Mouse (Mus musculus) brain, adult 2 months (tissue): ENCODE data around the gene Pole3.

Experiments
- DNase-seq: peaks from one replicate; pipeline ENCODE4 v3.0.0; 2011; ENCODE audit warnings: low read depth, low spot score

Pole3 gene

DNA sequence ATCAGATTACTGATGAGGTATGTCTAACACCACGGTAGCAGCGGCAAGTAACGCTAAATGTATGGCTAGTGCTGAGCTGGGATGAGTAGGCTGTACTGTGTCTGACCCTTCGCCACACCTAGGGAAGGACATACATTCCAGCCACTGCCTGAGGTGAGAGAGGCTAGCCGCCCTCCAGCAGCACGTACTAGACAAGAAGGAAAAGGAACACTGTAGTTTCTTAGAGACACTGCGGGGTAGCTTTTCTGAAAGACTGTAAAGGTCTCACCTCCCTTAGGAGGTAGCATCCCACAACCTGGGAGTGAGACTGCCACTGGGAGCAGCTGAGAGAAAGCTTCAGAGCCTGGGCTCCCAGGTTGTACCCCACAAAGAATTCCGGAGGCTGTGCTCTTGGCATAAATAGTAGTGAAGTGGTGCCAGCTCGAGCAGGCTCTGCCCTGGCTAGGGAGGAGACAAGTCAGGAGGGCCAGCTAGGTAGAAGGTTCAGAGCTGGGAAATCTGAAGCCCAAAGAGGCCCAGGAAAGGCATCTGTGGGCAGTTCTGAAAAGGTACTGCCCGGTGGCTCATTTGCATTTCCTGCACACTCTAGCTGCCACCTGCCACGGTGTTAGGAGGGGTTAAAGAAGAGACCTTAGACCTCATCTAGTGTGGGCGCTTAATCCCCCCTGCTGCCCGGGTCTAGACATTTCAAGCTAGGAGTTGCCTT lies 6.3 kb downstream of the Pole3 start:
- peak; percentile 95 for DNase-seq

DNA sequence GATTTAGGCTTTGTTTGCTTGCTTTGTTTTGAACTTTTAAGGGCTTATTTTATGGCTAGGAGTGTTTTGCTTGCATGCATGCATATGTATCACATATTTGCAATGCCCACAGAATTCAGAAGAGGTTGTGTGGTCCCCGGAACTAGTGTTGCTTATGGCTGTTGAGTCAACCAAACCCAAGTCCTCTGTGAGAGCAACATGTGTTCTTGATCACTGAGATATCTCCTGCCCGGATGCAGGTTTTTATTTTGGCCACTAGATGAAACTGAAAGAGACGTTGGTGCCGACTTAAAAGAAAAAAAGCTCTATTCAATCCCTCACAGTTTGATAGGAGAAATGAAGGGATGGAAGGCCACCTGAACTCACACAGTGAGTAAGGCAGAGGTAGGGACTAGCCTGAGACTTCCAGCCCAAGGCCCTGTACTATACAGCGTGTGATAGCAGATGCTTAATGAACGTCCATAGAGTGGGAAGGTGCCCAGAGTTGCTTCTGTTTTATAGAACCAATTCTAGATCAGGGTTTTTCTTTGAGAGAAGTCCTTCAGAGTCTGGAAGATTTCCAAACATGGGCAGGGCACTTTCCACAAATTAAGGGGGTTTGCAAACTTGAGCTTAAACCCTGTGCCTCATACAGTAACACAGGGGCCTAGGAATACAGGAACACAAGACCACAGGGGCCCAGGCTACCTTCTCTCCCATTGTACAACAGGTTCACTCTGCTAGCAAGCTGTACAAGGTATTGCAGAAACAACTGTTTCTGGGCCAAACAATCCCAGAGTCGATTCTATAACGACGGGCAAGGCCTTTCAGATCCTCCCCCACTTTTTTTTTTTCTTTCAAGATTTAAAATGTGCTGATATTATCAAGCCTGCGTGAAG lies 7.1 kb downstream of the Pole3 start:
- no peak for DNase-seq

DNA sequence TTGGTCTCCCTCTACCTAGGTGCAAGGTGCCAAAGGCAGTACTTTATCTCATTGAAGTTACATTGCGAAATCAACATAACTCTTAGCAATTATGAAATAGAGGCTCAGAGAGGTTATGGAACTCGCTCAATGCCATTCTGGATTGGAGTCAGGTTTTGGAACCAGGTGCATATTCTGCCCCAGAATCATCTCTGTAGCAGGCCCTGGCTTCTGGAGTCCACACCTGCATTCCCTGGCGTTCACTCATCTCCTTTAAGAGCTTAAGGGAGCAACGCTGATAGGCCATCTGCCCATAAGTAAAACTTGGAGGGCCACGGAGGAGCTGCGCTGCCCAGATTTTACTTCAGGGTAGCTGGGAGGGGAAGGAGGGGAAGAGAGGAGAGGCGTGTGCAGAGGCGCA lies 7.8 kb downstream of the Pole3 start:
- DNase-seq: no peak

DNA sequence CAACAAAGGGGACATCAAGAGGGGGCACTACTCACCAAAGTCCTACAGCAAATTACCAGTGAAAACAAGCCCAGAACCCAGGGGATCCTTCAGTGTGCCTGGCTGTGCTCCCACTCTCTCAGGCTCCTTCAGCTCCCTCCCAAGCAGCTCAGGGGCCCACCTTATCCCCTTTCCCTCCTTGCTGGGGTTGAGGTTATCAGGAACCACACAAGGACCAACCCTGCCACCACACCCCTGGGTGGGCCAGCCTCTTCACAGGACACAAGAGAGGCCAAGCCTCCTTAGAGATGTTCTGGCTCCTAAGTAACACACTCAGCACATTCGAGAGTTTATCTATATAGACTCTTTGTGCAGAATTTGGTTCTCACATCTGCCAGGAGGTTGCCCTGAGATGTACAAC lies 8.3 kb downstream of the Pole3 start:
- DNase-seq: no peak

- peak; percentile 90 for DNase-seq
Measured at GRCm38 (mm10) chr4:62516079-62516478, 8.8 kb downstream of the Pole3 start.

- DNase-seq: peak; percentile 82
Measured at GRCm38 (mm10) chr4:62515490-62515889, 9.4 kb downstream of the Pole3 start.

DNA sequence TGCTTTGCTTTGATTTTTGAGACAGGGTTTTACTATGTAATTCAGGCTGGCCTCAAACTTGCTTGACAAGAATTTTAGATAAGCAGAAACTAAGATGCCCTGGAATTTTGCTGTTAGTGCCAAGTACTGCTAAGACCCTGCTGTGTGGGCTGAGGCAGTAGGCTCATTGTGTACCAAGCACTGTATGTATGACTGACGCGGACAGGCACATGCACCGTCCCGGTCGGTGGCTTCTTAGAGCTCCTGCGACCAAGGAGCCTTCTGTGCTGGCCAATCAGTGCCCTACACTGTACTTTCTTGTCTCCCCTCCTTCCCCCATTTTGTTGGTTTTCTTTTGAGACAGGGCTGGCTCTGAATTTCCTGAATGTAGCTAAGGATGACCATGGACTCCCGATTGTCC lies 9.9 kb downstream of the Pole3 start:
- DNase-seq: no peak

DNA sequence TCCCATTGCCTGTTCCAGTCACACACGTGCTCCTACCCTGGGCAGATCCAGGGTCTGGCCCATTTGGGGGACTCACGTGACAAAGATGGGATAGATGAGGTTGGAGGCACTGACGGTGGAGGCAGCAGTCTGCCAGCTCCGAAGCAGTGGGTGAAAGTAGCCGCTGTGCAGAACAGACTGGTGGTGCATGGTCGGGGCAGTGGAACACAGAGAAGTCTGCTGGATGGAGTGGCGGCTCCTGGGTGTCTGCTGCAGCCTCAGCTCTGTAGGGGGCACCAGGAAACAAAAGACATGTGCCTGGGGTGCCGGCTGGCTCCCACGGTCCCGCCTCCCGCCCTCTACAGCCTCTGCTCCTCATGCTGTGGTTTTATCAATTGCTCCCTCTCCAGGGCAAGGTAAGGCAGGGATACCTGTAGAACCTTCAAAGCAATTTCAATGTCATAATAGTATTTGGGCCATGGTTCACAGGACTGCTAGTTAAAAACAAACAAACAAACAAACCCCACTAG lies 10.8 kb downstream of the Pole3 start:
- DNase-seq: no peak

DNA sequence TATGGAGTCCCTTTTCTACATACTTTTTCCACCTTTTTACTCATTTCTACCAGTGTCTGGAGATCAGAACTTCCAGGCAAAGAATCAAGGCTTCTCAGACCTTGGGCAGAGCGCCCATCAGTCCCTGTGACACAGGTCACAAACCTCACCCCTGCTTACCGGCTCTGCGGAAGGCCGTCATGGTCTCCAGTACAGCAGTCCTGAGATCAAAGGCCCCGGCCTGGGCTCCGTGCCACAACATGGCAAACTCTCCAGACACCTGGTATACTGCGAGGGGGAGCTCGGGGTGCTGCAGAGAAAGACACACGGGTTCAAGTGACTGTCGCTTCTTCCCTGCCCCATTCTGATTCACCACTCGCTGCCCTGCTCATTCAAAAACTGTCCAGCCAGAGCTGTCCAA lies 14.9 kb downstream of the Pole3 start:
- no peak for DNase-seq

- no peak for DNase-seq
Measured at GRCm38 (mm10) chr4:62508839-62509238, 16.0 kb downstream of the Pole3 start.

DNA sequence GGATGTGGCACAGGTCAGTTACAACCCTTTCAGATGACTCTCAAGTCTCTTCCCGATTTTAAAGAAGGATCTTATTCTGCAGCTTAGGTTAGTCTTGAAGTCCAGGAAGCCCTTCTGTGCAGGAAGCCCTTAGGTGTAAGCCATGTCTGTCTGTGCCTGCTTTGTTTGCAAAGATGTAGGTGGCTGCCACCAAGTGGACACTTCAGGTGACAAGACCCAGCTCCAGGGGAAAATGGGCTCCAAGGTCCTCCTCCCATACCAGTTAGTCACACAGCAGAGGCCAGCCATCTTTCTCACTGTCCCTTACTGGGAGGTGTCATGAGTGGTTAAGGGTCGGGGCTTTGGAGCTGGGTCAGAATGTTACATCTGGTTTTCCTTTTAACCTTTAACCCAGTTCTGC lies 18.1 kb downstream of the Pole3 start:
- DNase-seq: peak; percentile 90

DNA sequence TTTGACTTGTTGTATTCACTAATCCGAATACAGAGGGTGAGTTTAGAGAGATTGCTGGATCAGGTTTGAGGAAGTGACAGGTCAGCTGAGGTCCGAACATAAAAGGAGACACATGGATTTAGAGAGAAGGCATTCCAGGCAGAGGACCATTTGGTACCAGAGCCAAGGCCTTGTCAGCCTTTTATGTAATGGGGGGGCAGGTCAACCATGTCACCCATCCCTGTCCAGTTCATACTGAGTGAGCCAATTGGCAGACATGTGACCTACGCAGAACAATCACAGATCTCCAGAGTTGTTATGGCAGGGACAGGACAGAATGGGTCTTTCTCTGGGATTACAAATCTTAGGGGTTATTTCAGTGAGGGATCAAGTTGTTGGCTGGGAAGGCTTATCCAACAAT lies 18.9 kb downstream of the Pole3 start:
- DNase-seq: no peak

DNA sequence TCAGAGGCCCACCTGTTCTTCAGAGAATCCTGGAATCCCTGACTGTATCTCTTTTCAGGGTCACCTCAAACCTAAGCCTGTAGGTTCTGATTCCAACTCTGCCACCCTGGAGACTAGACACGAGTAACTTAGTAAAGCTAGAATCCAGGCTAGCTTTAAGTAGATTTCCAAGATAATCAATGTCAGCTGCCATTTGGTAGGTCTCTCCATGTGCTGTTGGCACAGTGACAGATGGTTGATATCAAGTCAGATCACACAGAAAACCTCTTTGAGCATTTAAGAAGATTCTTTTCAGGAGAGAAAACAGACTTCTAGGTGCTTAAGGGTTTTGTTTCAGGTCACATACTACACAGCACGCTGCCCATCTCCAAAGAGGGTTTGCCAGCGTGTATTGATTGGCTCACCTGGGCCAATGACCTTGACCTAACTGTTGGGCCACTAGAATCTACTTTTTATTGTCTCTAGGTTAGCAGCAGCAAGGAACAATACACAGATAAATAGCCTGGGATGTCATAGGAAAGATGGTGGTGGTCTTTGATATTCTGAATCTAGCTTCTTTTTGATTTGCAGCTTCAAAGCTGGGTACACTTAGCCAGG lies 21.4 kb downstream of the Pole3 start, which contains the start of gene Hdhd3:
TSS of gene Hdhd3 (minus strand) at position 94 of the 597 bp plus-strand sequence.
- DNase-seq: no peak

- peak; percentile 58 for DNase-seq
Measured at GRCm38 (mm10) chr4:62502969-62503368, 21.9 kb downstream of the Pole3 start.

DNA sequence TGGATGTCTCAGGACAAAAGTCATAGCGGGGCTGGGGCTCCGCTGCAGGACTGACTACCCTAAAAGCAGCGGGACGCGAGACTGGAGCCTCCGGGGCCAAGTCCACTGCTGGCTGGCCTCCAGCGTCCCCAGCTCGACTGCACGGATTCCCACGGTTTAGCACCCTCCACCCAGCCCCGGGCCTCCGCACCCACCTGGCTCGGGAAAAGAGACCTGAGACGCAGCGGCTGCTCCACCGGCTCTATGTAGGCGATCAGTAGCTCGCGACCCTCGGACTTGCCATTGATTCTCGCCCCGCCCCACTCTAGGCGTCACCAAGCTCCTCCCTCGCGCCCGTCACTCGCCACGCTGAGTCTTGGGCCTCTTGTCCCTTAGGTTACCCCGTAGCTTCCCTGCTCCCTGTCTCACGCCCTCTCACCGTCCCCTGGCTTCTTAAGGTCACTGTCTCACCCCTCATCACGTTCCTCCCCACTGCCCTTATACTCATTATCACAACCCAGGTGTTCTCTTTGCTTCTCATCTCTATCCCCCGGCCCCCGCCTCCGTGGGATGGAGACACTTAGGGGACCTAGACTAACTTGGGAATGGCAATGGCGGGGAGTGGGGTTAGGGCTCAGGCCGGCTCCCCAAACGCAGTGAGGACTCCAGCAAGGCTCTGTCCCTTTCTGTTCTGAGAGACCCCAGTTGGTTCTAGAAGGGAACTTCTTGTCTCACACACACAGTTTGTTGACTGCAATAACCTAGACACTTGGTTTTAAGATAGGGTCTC lies 22.7 kb downstream of the Pole3 start:
- DNase-seq: peak; percentile 99

GRCm38 (mm10) chr4:62501534-62501933 lies 23.3 kb downstream of the Pole3 start:
- peak; percentile 67 for DNase-seq

DNA sequence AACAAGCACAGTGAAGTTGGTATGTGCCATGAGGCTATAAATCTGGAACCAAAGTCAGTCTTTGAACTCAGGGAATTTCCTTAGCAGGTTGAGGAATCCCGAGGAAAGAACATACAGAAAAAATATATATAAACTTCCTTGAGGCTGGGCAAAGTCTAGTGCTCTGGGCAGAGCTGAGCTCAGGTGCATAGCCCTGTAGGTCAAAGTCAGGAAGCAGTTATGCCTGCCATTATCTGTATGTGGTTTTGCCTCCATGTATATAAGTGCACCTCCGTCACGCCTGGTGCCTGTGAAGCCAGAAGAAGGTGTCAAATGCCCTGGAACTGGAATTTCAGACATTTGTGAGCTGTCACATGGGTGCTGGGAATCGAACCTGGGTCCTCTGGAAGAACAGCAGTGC lies 24.1 kb downstream of the Pole3 start:
- DNase-seq: no peak

DNA sequence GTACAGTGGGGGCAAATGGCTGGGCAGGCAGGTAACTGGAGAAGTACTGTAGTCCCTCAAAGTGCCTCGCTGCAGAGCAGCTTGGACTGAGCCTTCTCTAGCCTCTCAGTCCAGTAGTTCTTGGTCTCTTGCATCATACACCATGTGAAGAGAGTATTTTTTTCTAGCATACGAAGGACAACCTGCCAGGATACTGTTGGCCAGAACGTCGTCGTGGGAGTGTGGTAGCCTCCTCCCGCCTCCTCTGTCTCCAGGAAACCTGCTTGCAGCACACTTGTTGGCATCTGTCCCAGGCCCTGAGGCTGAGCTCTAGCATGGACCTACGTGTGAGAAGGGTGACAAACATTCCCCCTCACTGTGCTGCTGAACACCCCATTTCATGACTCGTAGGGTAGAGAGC lies 28.1 kb downstream of the Pole3 start:
- peak; percentile 95 for DNase-seq

DNA sequence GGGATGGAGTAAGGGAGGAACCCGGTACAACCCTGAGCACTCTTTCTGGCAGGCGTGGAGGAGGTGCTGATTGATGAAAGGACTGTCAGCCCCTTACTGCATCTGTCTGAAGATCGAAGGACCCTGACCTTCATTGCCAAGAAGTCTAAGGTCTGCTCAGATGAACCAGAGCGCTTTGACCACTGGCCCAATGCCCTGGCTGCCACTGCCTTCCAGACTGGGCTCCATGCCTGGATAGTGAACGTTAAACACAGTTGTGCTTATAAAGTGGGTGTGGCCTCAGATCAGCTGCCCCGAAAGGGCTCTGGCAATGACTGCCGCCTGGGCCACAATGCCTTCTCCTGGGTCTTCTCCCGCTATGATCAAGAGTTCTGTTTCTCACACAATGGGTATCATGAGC lies 28.9 kb downstream of the Pole3 start:
- no peak for DNase-seq

DNA sequence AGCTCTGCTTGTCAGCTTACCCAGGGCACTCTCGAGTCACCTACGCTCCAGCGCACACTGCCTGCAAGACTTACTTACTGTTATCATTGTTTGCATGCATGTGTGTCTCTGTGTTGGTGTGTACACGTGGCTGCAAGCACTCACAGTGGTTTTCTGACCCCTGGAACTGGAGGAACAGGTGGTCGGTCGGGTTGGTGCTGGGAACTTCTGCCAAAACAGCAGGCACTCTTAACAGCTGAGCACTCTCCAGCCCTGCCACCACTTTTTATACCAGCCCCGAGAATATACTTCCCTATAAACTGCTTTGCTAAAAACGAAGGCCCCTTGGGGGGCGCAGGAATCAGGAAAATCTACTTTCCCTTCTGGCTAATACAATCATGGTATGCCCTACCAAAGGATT lies 30.6 kb downstream of the Pole3 start:
- DNase-seq: no peak

DNA sequence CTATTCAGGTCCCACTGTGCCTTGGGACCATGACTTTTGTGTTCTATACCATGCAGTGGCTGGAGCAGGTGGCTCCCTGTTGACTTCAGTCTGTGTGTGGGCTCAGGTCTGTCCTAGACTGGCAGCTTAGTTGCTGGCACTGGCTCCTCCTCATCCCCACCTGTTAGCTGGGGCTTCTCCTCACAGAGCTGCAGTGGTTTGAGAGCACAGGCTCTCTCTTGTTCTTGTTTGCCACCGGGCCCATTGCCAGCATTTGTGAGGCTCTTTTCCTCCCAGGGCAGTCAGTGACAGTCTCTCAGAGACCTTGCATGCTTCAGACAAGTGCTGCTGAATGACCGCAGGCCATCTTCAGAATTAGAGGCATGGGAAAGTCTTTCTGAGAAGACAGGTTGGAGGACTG lies 32.2 kb downstream of the Pole3 start:
- DNase-seq: peak; percentile 70

DNA sequence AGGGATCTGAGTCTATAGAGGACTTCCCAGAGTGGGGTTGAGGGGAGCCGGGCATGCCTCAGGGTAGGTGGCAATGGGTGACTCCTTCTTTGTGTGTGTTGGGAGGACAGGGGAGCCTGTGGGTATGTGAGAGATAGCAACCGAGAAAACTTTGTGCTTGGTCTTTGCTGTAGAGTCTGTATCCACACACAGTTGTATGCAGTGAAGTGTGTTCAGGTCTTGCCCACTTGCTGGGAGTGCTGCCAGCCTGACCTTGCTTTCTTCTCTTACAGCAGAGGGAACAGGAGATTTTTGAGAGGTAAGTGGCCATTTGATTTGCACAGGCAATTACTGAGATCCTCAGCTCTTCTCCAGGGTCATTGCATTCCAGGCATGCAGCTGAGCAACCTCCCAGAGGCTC lies 37.0 kb downstream of the Pole3 start:
- no peak for DNase-seq
